Mouse (Mus musculus) T-cell, adult 2 months (primary cell): ENCODE results near the gene Cltc.

Experiments used
- DNase-seq: peaks from one replicate; pipeline ENCODE4 v3.0.0; 2022; ENCODE audit warnings: low spot score

Cltc gene

GRCm38 (mm10) chr11:86646136-86646834 lies 111.1 kb downstream of the Cltc start:
- no peak for DNase-seq

GRCm38 (mm10) chr11:86644553-86644952 lies 112.8 kb downstream of the Cltc start:
- no peak for DNase-seq
